Mouse (Mus musculus) lung, postnatal 0 days (tissue): ENCODE data around the gene Tyk2. TPM values are rescaled to one million over a fixed set of nuclear protein-coding genes. Genes with fewer than 3 reads are reported as not detected.
A peak's percentile ranks its signal among the peaks of the same experiment; 100 is the strongest.

Experiments used
- ATAC-seq: fragments of 200-750 bp; cut with Nextera tagmentation; 2 replicates; pipeline ENCODE4 v1.8.0; 2017; ENCODE audit warnings: moderate library complexity
- DNase-seq: peaks from one replicate; pipeline ENCODE4 v3.0.0-alpha.2; 2016; ENCODE audit warnings: low spot score
- H3K27ac ChIP-seq: fragments of 300-500 bp; sonication (generic); 2 replicates; pipeline ENCODE4 v1.5.1; 2014; ENCODE audit warnings: antibody characterized with exemption, mild to moderate bottlenecking, low read length, mixed read lengths
- H3K27me3 ChIP-seq: fragments of 300-500 bp; sonication (generic); replicated peaks from 2 replicates; pipeline ENCODE4 v1.6.1; 2014; ENCODE audit warnings: low read length, mixed read lengths; ENCODE audit not compliant: insufficient read depth
- H3K36me3 ChIP-seq: fragments of 300-500 bp; sonication (generic); 2 replicates; pipeline ENCODE4 v1.6.1; 2014; ENCODE audit warnings: low read length, mixed read lengths; ENCODE audit not compliant: insufficient read depth
- H3K4me1 ChIP-seq: fragments of 300-500 bp; sonication (generic); 2 replicates; pipeline ENCODE4 v1.6.1; 2014; ENCODE audit warnings: antibody characterized with exemption, low read depth, low read length, mixed read lengths; ENCODE audit not compliant: insufficient read depth
- H3K4me2 ChIP-seq: fragments of 300-500 bp; sonication (generic); replicated peaks from 2 replicates; pipeline ENCODE4 v1.6.1; 2014; ENCODE audit warnings: low read depth, mild to moderate bottlenecking, low read length, moderate library complexity, mixed read lengths
- H3K4me3 ChIP-seq: fragments of 300-500 bp; sonication (generic); 2 replicates; pipeline ENCODE4 v1.5.1; 2014; ENCODE audit warnings: low read depth, low read length
- H3K9ac ChIP-seq: fragments of 300-500 bp; sonication (generic); replicated peaks from 2 replicates; pipeline ENCODE4 v1.6.1; 2014; ENCODE audit warnings: low read depth, mild to moderate bottlenecking
- H3K9me3 ChIP-seq: fragments of 300-500 bp; sonication (generic); 2 replicates; pipeline ENCODE4 v1.6.1; 2016; ENCODE audit warnings: low read length, mixed read lengths
- CTCF ChIP-seq: IDR thresholded peaks from 2 replicates; pipeline ENCODE4 v1.5.1; 2016; ENCODE audit warnings: antibody characterized with exemption, mild to moderate bottlenecking
- EP300 ChIP-seq: IDR thresholded peaks from 2 replicates; pipeline ENCODE4 v1.6.1; 2016; ENCODE audit warnings: antibody characterized with exemption, mild to moderate bottlenecking, control low read depth
- WGBS: fragments of 180-500 bp; shearing (Covaris S2); extraction: QIAGEN DNeasy Blood & Tissue Kit; methylation state at CpG from one replicate; pipeline ENCODE4 v1.1.7; 2014; 5-methylcytosine and 5-hydroxymethylcytosine counted together
- polyA plus RNA-seq: library from polyadenylated mRNA; unstranded; fragments of >200 nt; fragmentation: Nextera tagmentation; extraction: Ambion mirVana; gene quantifications from 2 replicates; pipeline ENCODE4 v1.2.1, GENCODE M21; 2015

The Tyk2 gene
- polyA plus RNA-seq, 1 experiment from 2014 or later = 10.9 TPM

DNA sequence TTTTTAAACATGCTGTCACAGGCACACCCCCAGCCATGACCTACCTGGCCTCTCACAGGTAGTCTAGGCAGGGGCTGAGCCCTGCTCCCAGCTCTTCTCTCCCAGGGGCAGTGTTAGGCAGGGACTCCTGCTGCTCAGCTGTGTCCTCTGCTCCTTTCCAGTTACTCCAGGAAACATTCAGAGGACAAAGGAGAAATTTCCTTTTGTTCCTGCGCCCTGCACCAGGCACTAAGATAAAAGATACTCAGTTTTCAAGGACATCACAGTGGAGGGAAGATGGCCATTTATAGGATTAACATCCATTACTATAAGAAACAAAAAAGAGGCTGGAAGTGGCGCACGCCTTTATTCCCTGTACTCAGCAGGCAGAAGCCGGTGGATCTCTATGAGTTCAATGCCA, 35.1 kb downstream of the Tyk2 start:
- no peaks in the 10 kb centered on the region for H3K9me3 ChIP-seq
- H3K36me3 ChIP-seq = no peaks in the 10 kb centered on the region
- no peak overlapping the region for H3K9ac ChIP-seq
- H3K4me3 ChIP-seq = no peak overlapping the region
- 81% methylated on average over 4 of the region's 4 CpGs for WGBS
- ATAC-seq = no peak
- no peak overlapping the region for H3K27ac ChIP-seq
- H3K4me1 ChIP-seq = peaks cover 2% of the 10 kb centered on the region; the same call in 1 of the 2 replicates
- H3K27me3 ChIP-seq = no peaks in the 10 kb centered on the region
- no peak overlapping the region for H3K4me2 ChIP-seq
- no peak for DNase-seq
- TF ChIP-seq CTCF = no peak
- no peak for TF ChIP-seq EP300

DNA sequence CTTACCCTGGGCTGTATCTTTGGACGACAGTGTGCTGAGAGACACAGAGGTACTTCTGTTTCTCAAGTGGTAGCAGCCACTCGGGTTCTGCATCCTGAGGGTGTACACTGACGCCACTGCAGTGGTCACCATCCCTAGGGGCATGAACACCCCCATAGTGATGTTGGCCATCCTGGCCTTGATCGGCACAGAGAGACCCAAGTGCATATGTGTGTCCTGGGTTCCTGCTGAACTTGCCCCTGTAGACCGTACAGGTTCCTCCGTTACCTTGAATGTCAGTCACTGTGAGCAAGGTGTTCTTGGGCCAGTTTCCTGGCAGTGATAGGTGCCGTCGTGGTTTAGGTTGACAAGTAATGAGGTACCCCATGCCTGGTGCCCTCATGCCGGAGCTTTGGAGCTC, 37.6 kb downstream of the Tyk2 start:
- no peak overlapping the region for H3K4me3 ChIP-seq
- no peak overlapping the region for H3K9ac ChIP-seq
- WGBS = 93% methylated on average over 9 of the region's 9 CpGs
- H3K4me1 ChIP-seq = peaks cover 8% of the 10 kb centered on the region; the same call in 1 of the 2 replicates
- H3K4me2 ChIP-seq = no peak overlapping the region
- TF ChIP-seq CTCF (no peak), EP300 (no peak)
- DNase-seq = no peak
- H3K9me3 ChIP-seq = no peaks in the 10 kb centered on the region
- H3K27ac ChIP-seq = no peak overlapping the region
- 0 out of 2 replicates have a peak, but pooled peaks cover 8% of the 10 kb centered on the region for H3K36me3 ChIP-seq
- no peaks in the 10 kb centered on the region for H3K27me3 ChIP-seq
- no peak for ATAC-seq

GRCm38 (mm10) chr9:21091707-21092320, 39.2 kb downstream of the Tyk2 start, which contains the start of the genes Gm38431 and Raver1:
Gene Gm38431, minus strand, starts transcription at chr9:21091997.
Gene Raver1, minus strand, starts transcription at chr9:21092008.
- H3K4me1 ChIP-seq = peaks cover 8% of the 10 kb centered on the region; the same call in 1 of the 2 replicates
- ATAC-seq (peak; percentile 100), DNase-seq (peak; percentile 100)
- WGBS = under 1% methylated on average over 54 of the region's 54 CpGs
- no peaks in the 10 kb centered on the region for H3K9me3 ChIP-seq
- H3K4me3 ChIP-seq = peak within 1 kb of the TSS; percentile 75
- H3K9ac ChIP-seq = peak within 1 kb of the TSS; percentile 54
- peaks cover 18% of the 10 kb centered on the region for H3K36me3 ChIP-seq
- no peaks in the 10 kb centered on the region for H3K27me3 ChIP-seq
- H3K27ac ChIP-seq = peak within 1 kb of the TSS; percentile 89
- TF ChIP-seq EP300 (peak; percentile 55; the same call in 1 of the 2 replicates), CTCF (no peak; the same call in 1 of the 2 replicates)
- H3K4me2 ChIP-seq = peak within 1 kb of the TSS; percentile 69

- DNase-seq = no peak
- H3K9ac ChIP-seq = peak overlapping the region; percentile 54
- no peaks in the 10 kb centered on the region for H3K9me3 ChIP-seq
- H3K36me3 ChIP-seq = peaks cover 25% of the 10 kb centered on the region
- H3K27ac ChIP-seq = peak overlapping the region; percentile 89
- H3K4me1 ChIP-seq = peaks cover 8% of the 10 kb centered on the region; the same call in 1 of the 2 replicates
- ATAC-seq = peak; percentile 4; the same call in 1 of the 2 replicates
- no peaks in the 10 kb centered on the region for H3K27me3 ChIP-seq
- H3K4me3 ChIP-seq = peak overlapping the region; percentile 75
- peak overlapping the region; percentile 69 for H3K4me2 ChIP-seq
- 2% methylated on average over 24 of the region's 24 CpGs for WGBS
- TF ChIP-seq EP300 = no peak
- no peak for TF ChIP-seq CTCF
These were observed 39.9 kb downstream of the Tyk2 start for GRCm38 (mm10) chr9:21090972-21091706.

DNA sequence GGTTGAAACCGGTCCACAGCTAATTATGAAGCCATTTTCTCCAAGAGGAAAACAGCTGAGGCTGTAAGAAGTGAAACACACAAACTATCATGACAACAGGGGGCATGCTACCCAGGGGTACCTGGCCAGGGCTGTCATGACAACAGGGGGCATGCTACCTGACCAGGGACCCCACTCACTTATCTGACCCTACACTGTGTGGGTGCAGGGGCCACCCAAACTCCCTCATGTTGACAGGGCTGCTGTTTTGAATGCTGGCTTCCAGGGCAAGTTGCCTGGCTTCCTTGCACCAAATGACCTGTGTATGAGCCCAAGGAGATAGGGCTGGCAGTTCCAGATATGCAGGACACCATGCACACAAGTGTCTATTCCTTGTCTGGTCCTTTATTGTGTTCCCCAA, 40.5 kb downstream of the Tyk2 start:
- H3K27ac ChIP-seq = 0 out of 2 replicates have a peak overlapping the region, but pooled peaks have one; percentile 5
- 92% methylated on average over 1 of the region's 1 CpGs for WGBS
- no peaks in the 10 kb centered on the region for H3K27me3 ChIP-seq
- H3K36me3 ChIP-seq = peaks cover 31% of the 10 kb centered on the region
- TF ChIP-seq CTCF = no peak
- no peak for TF ChIP-seq EP300
- ATAC-seq (no peak), DNase-seq (no peak)
- peaks cover 8% of the 10 kb centered on the region; the same call in 1 of the 2 replicates for H3K4me1 ChIP-seq
- H3K4me2 ChIP-seq = peak overlapping the region; percentile 69
- no peaks in the 10 kb centered on the region for H3K9me3 ChIP-seq
- peak overlapping the region; percentile 54; the same call in 1 of the 2 replicates for H3K9ac ChIP-seq
- H3K4me3 ChIP-seq = peak overlapping the region; percentile 75; the same call in 1 of the 2 replicates

DNA sequence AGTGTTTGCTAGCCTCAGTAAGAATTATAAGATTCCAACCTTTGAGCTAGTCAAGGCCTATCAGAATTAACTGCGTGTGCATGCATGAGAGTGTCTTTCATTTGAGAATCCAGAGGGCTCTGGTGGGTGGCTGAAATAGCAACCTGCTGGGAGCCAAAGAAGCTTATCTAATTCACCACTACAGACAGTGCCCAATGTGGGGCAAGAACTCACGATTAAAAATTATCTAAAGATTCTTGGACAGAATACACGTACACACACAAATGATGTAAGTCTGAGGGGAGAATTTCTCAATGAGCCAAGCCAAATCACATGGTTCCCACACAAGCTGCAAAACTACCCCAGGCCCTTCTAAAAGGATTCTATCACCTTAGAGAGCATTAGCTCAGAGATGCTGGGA, 47.7 kb downstream of the Tyk2 start:
- TF ChIP-seq EP300 (no peak), CTCF (no peak)
- no peak overlapping the region for H3K9ac ChIP-seq
- ATAC-seq (no peak), DNase-seq (no peak)
- 63% methylated on average over 3 of the region's 3 CpGs for WGBS
- H3K4me3 ChIP-seq = no peak overlapping the region
- H3K9me3 ChIP-seq = no peaks in the 10 kb centered on the region
- no peak overlapping the region for H3K27ac ChIP-seq
- peaks cover 68% of the 10 kb centered on the region for H3K36me3 ChIP-seq
- H3K27me3 ChIP-seq = no peaks in the 10 kb centered on the region
- H3K4me2 ChIP-seq = no peak overlapping the region
- H3K4me1 ChIP-seq = no peaks in the 10 kb centered on the region
